Mouse (Mus musculus): ENCODE results near the gene Gprc5c.

The Gprc5c gene

GRCm38 (mm10) chr11:114850452-114851268 lies at the start of gene Gprc5c:
Gene Gprc5c, plus strand, starts transcription at chr11:114851152.
- peak in 1 of 2 experiments; percentile 9 for DNase-seq (ENCODE audit: low spot score in 2 of 2)

- no peak for DNase-seq (ENCODE audit: low spot score in 2 of 2)
These were observed 49.0 kb upstream of the Gprc5c start for GRCm38 (mm10) chr11:114801906-114802305.

GRCm38 (mm10) chr11:114802540-114803267 lies 48.2 kb upstream of the Gprc5c start:
- DNase-seq (ENCODE audit: low spot score in 2 of 2), result no peak

GRCm38 (mm10) chr11:114803990-114804389 lies 47.0 kb upstream of the Gprc5c start:
- no peak for DNase-seq (ENCODE audit: low spot score in 2 of 2)

- no peak for DNase-seq (ENCODE audit: low spot score in 2 of 2)
These were observed 43.9 kb upstream of the Gprc5c start for GRCm38 (mm10) chr11:114807025-114807424.

GRCm38 (mm10) chr11:114807686-114808427 lies 43.1 kb upstream of the Gprc5c start:
- no peak for DNase-seq (ENCODE audit: low spot score in 2 of 2)

- DNase-seq (ENCODE audit: low spot score in 2 of 2), result no peak
These were observed 41.6 kb upstream of the Gprc5c start for GRCm38 (mm10) chr11:114809371-114809770.

- no peak for DNase-seq (ENCODE audit: low spot score in 2 of 2)
These were observed 40.6 kb upstream of the Gprc5c start for GRCm38 (mm10) chr11:114810344-114810743.

GRCm38 (mm10) chr11:114812731-114813240 lies 38.2 kb upstream of the Gprc5c start:
- DNase-seq (ENCODE audit: low spot score in 2 of 2), result peak; percentile 92 to 95

- no peak for DNase-seq (ENCODE audit: low spot score in 2 of 2)
These were observed 35.9 kb upstream of the Gprc5c start for GRCm38 (mm10) chr11:114814873-114815592.

GRCm38 (mm10) chr11:114816934-114817333 lies 34.0 kb upstream of the Gprc5c start:
- DNase-seq (ENCODE audit: low spot score in 2 of 2), result no peak

- DNase-seq (ENCODE audit: low spot score in 2 of 2), result no peak
These were observed 32.8 kb upstream of the Gprc5c start for GRCm38 (mm10) chr11:114818185-114818584.

GRCm38 (mm10) chr11:114819110-114819509 lies 31.8 kb upstream of the Gprc5c start:
- DNase-seq (ENCODE audit: low spot score in 2 of 2), result no peak

- no peak for DNase-seq (ENCODE audit: low spot score in 2 of 2)
These were observed 30.5 kb upstream of the Gprc5c start for GRCm38 (mm10) chr11:114820444-114820843.

- no peak for DNase-seq (ENCODE audit: low spot score in 2 of 2)
These were observed 29.6 kb upstream of the Gprc5c start for GRCm38 (mm10) chr11:114821325-114821724.

- DNase-seq (ENCODE audit: low spot score in 2 of 2), result peak; percentile 87 to 89
These were observed 28.2 kb upstream of the Gprc5c start for GRCm38 (mm10) chr11:114822727-114823126.

- no peak for DNase-seq (ENCODE audit: low spot score in 2 of 2)
These were observed 27.7 kb upstream of the Gprc5c start for GRCm38 (mm10) chr11:114823199-114823725.

- no peak for DNase-seq (ENCODE audit: low spot score in 2 of 2)
These were observed 24.3 kb upstream of the Gprc5c start for GRCm38 (mm10) chr11:114826686-114827085.

GRCm38 (mm10) chr11:114829499-114830432 lies 21.2 kb upstream of the Gprc5c start:
- DNase-seq (ENCODE audit: low spot score in 2 of 2), result no peak

GRCm38 (mm10) chr11:114830433-114830773 lies 20.5 kb upstream of the Gprc5c start:
- DNase-seq (ENCODE audit: low spot score in 2 of 2), result no peak

Data from right cerebral cortex, adult 2 months (tissue).